Mouse (Mus musculus): ENCODE measurements around the gene Hnrnpab.
"Not testable (repeated sequence)": the region's sequence is repeated elsewhere in the genome, so short reads cannot be mapped to it uniquely, and the experiment has no call there.

Hnrnpab gene

GRCm38 (mm10) chr11:51635127-51635524, 28.5 kb upstream of the Hnrnpab start:
- DNase-seq (ENCODE audit: low read depth, low spot score), result no peak

GRCm38 (mm10) chr11:51633721-51634120, 27.1 kb upstream of the Hnrnpab start:
- no peak for DNase-seq (ENCODE audit: low read depth, low spot score)

GRCm38 (mm10) chr11:51633200-51633599, 26.6 kb upstream of the Hnrnpab start:
- DNase-seq (ENCODE audit: low read depth, low spot score), result not testable (repeated sequence)

GRCm38 (mm10) chr11:51632130-51632753, 25.6 kb upstream of the Hnrnpab start:
- no peak for DNase-seq (ENCODE audit: low read depth, low spot score)

- DNase-seq (ENCODE audit: low read depth, low spot score), result no peak
Observed at GRCm38 (mm10) chr11:51629651-51630314, 23.1 kb upstream of the Hnrnpab start.

GRCm38 (mm10) chr11:51627907-51628306, 21.3 kb upstream of the Hnrnpab start:
- no peak for DNase-seq (ENCODE audit: low read depth, low spot score)

- no peak for DNase-seq (ENCODE audit: low read depth, low spot score)
Observed at GRCm38 (mm10) chr11:51627425-51627824, 20.8 kb upstream of the Hnrnpab start.

GRCm38 (mm10) chr11:51625187-51625820, 18.7 kb upstream of the Hnrnpab start:
- no peak for DNase-seq (ENCODE audit: low read depth, low spot score)

- DNase-seq (ENCODE audit: low read depth, low spot score), result no peak
Observed at GRCm38 (mm10) chr11:51622971-51623491, 16.4 kb upstream of the Hnrnpab start.

- DNase-seq (ENCODE audit: low read depth, low spot score), result no peak
Observed at GRCm38 (mm10) chr11:51621776-51622175, 15.1 kb upstream of the Hnrnpab start.

GRCm38 (mm10) chr11:51620084-51620483, 13.4 kb upstream of the Hnrnpab start:
- no peak for DNase-seq (ENCODE audit: low read depth, low spot score)

GRCm38 (mm10) chr11:51619409-51620060, 12.9 kb upstream of the Hnrnpab start, which contains the start of gene Nhp2:
Gene Nhp2, plus strand, starts transcription at chr11:51619735.
- DNase-seq (ENCODE audit: low read depth, low spot score), result peak; percentile 95

GRCm38 (mm10) chr11:51618894-51619408, 12.3 kb upstream of the Hnrnpab start:
- DNase-seq (ENCODE audit: low read depth, low spot score), result no peak

- DNase-seq (ENCODE audit: low read depth, low spot score), result no peak
Observed at GRCm38 (mm10) chr11:51617693-51618092, 11.0 kb upstream of the Hnrnpab start.

GRCm38 (mm10) chr11:51616113-51616512, 9.5 kb upstream of the Hnrnpab start:
- DNase-seq (ENCODE audit: low read depth, low spot score), result not testable (repeated sequence)

GRCm38 (mm10) chr11:51615601-51616000, 9.0 kb upstream of the Hnrnpab start:
- DNase-seq (ENCODE audit: low read depth, low spot score), result no peak

GRCm38 (mm10) chr11:51615129-51615528, 8.5 kb upstream of the Hnrnpab start:
- DNase-seq (ENCODE audit: low read depth, low spot score), result no peak

GRCm38 (mm10) chr11:51614256-51614655, 7.6 kb upstream of the Hnrnpab start:
- no peak for DNase-seq (ENCODE audit: low read depth, low spot score)

- not testable (repeated sequence) for DNase-seq (ENCODE audit: low read depth, low spot score)
Observed at GRCm38 (mm10) chr11:51609940-51610339, 3.3 kb upstream of the Hnrnpab start.

GRCm38 (mm10) chr11:51609266-51609909, 2.7 kb upstream of the Hnrnpab start:
- DNase-seq (ENCODE audit: low read depth, low spot score), result no peak

- no peak for DNase-seq (ENCODE audit: low read depth, low spot score)
Observed at GRCm38 (mm10) chr11:51607096-51607738, 570 bp upstream of the Hnrnpab start.
